Mouse (Mus musculus) stomach, embryonic 16.5 days (tissue): ENCODE results near the gene Osbp. TPM values are rescaled to one million over a fixed set of nuclear protein-coding genes. Genes with fewer than 3 reads are reported as not detected.
"Not testable (repeated sequence)": the region's sequence is repeated elsewhere in the genome, so short reads cannot be mapped to it uniquely, and the experiment has no call there.

Experiments
- ATAC-seq: fragments of 200-750 bp; cut with Nextera tagmentation; 2 replicates; pipeline ENCODE4 v1.8.0; 2017; ENCODE audit warnings: moderate number of reproducible peaks, moderate TSS enrichment; ENCODE audit not compliant: insufficient read depth, low FRiP score
- H3K27ac ChIP-seq: fragments of 300-500 bp; sonication (generic); 2 replicates; pipeline ENCODE4 v1.5.1; 2014; ENCODE audit warnings: low read length
- H3K27me3 ChIP-seq: fragments of 300-500 bp; sonication (generic); 2 replicates; pipeline ENCODE4 v1.6.1; 2014; ENCODE audit warnings: low read length, control low read depth, mixed read lengths; ENCODE audit not compliant: control insufficient read depth, insufficient read depth
- H3K36me3 ChIP-seq: fragments of 300-500 bp; sonication (generic); 2 replicates; pipeline ENCODE4 v1.6.1; 2014; ENCODE audit warnings: low read length; ENCODE audit not compliant: control insufficient read depth, insufficient read depth
- H3K4me1 ChIP-seq: fragments of 300-500 bp; sonication (generic); 2 replicates; pipeline ENCODE4 v1.6.1; 2014; ENCODE audit warnings: low read length, control low read depth, mixed read lengths; ENCODE audit not compliant: control insufficient read depth, insufficient read depth
- H3K4me2 ChIP-seq: fragments of 300-500 bp; sonication (generic); 2 replicates; pipeline ENCODE4 v1.6.1; 2014; ENCODE audit warnings: low read depth, low read length, mixed read lengths
- H3K4me3 ChIP-seq: fragments of 300-500 bp; sonication (generic); replicated peaks from 2 replicates; pipeline ENCODE4 v1.5.1; 2014; ENCODE audit warnings: mild to moderate bottlenecking, low read length
- H3K9ac ChIP-seq: fragments of 300-500 bp; sonication (generic); 2 replicates; pipeline ENCODE4 v1.6.1; 2014; ENCODE audit warnings: low read length
- H3K9me3 ChIP-seq: fragments of 300-500 bp; sonication (generic); replicated peaks from 2 replicates; pipeline ENCODE4 v1.6.1; 2016; ENCODE audit warnings: low read length, control low read depth; ENCODE audit not compliant: control insufficient read depth
- WGBS: fragments of 180-500 bp; shearing (Covaris S2); extraction: QIAGEN DNeasy Blood & Tissue Kit; methylation state at CpG from one replicate; pipeline ENCODE4 v1.1.7; 2014; 5-methylcytosine and 5-hydroxymethylcytosine counted together
- polyA plus RNA-seq: library from polyadenylated mRNA; unstranded; fragments of >200 nt; fragmentation: Nextera tagmentation; extraction: Ambion mirVana; gene quantifications from 2 replicates; pipeline ENCODE4 v1.2.1, GENCODE M21; 2015

Gene Osbp
- polyA plus RNA-seq, 1 experiment from 2014 or later: 4.6 TPM

GRCm38 (mm10) chr19:11977363-11977762 is 11.6 kb downstream of the Osbp start:
- Histone ChIP-seq H3K4me3 (no peak overlapping the region), H3K36me3 (peaks cover 45% of the 10 kb centered on the region), H3K4me1 (no peaks in the 10 kb centered on the region), H3K9me3 (no peaks in the 10 kb centered on the region), H3K4me2 (no peak overlapping the region), H3K27me3 (no peaks in the 10 kb centered on the region), H3K9ac (no peak overlapping the region), H3K27ac (no peak overlapping the region)
- ATAC-seq: 0 out of 2 replicates have a peak, but pooled peaks have one; percentile 46
- 84% methylated on average over 5 of the region's 5 CpGs for WGBS

DNA sequence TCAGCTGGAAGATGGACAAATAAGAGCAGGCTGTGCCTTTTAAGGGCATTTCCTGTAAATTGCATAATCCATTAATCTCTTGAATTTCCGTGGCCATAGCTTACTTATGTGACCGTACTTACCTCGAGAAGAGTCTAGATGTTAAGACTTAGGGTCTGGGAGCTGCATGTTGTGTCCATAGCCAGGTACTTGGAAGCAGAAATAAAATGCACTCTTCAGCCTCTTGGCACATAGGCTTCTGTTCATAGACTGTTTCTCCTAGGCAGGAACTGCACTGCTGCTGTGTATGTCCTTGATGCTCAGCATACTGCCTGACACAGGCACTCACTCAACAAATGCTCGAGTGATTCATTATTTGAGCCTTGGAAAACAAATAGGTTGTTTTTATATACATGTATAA is 14.7 kb downstream of the Osbp start:
- no peaks in the 10 kb centered on the region for H3K9me3 ChIP-seq
- no peak overlapping the region for H3K9ac ChIP-seq
- H3K4me3 ChIP-seq: no peak overlapping the region
- H3K4me2 ChIP-seq: no peak overlapping the region
- no peak overlapping the region for H3K27ac ChIP-seq
- no peaks in the 10 kb centered on the region for H3K27me3 ChIP-seq
- no peak for ATAC-seq
- H3K36me3 ChIP-seq: peaks cover 55% of the 10 kb centered on the region
- WGBS: 83% methylated on average over 4 of the region's 4 CpGs
- no peaks in the 10 kb centered on the region for H3K4me1 ChIP-seq

DNA sequence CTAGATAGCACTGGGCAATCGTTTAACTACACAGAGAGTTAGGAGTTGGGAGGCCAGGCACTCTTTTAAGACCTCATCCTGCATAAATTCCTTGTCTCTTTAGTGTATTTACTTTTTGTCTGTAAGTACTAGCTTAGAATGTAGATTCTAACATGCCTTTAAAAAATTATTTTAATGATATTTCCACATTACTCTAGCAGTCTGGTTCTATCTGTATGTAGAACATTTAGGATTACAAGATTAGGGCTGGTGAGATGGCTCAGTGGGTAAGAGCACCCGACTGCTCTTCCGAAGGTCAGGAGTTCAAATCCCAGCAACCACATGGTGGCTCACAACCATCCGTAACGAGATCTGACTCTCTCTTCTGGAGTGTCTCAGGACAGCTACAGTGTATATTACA is 18.9 kb downstream of the Osbp start:
- not testable (repeated sequence) for H3K4me1 ChIP-seq, H3K9me3 ChIP-seq, H3K4me3 ChIP-seq, H3K9ac ChIP-seq, ATAC-seq, H3K27ac ChIP-seq, H3K27me3 ChIP-seq, H3K4me2 ChIP-seq
- H3K36me3 ChIP-seq: peaks cover 38% of the 10 kb centered on the region
- 89% methylated on average over 5 of the region's 5 CpGs for WGBS

GRCm38 (mm10) chr19:11987841-11988240 is 22.1 kb downstream of the Osbp start:
- peaks cover 33% of the 10 kb centered on the region for H3K36me3 ChIP-seq
- no peak for ATAC-seq

GRCm38 (mm10) chr19:11989334-11989733 is 23.6 kb downstream of the Osbp start:
- Histone ChIP-seq H3K9me3 (no peaks in the 10 kb centered on the region), H3K4me1 (no peaks in the 10 kb centered on the region), H3K27me3 (no peaks in the 10 kb centered on the region), H3K9ac (no peak overlapping the region), H3K4me3 (no peak overlapping the region), H3K36me3 (peaks cover 19% of the 10 kb centered on the region; the same call in 1 of the 2 replicates), H3K27ac (no peak overlapping the region), H3K4me2 (no peak overlapping the region)
- 95% methylated on average over 7 of the region's 7 CpGs for WGBS
- ATAC-seq: no peak

More at GRCm38 (mm10) chr19:11987841-11988240, 22.1 kb downstream of the Osbp start:
- Histone ChIP-seq H3K4me2 (no peak overlapping the region), H3K4me3 (no peak overlapping the region), H3K9ac (no peak overlapping the region), H3K4me1 (no peaks in the 10 kb centered on the region), H3K27me3 (no peaks in the 10 kb centered on the region), H3K9me3 (no peaks in the 10 kb centered on the region), H3K27ac (no peak overlapping the region)
- WGBS: 83% methylated on average over 3 of the region's 3 CpGs

DNA sequence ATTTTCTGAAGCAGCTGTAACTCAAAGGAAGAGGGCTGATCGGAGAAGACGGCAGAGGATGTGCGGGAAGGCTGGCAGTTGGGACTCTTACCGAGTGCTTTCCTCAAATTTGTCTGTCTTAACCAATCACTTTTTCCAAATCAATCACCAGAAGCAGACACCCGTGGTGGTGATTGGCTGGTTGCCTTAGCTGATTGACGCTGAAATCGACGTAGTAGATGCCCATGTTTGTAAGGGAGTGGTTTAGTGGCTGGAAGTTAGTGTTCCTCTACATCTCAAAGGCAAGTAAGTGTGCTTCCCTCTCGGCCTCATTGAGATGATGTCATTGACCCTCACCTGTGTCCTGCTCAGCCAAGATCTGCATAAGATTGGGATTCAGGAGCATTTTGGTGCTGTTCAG is 26.3 kb downstream of the Osbp start:
- H3K4me2 ChIP-seq: no peak overlapping the region
- H3K4me1 ChIP-seq: peaks cover 3% of the 10 kb centered on the region; the same call in 1 of the 2 replicates
- no peak overlapping the region for H3K4me3 ChIP-seq
- H3K36me3 ChIP-seq: peaks cover 17% of the 10 kb centered on the region; the same call in 1 of the 2 replicates
- WGBS: 89% methylated on average over 9 of the region's 9 CpGs
- H3K27me3 ChIP-seq: no peaks in the 10 kb centered on the region
- H3K9ac ChIP-seq: no peak overlapping the region
- no peak for ATAC-seq
- no peak overlapping the region for H3K27ac ChIP-seq
- H3K9me3 ChIP-seq: no peaks in the 10 kb centered on the region

- no peak overlapping the region for H3K27ac ChIP-seq
- no peak overlapping the region for H3K9ac ChIP-seq
- WGBS: 84% methylated on average over 10 of the region's 10 CpGs
- no peaks in the 10 kb centered on the region for H3K9me3 ChIP-seq
- peaks cover 3% of the 10 kb centered on the region; the same call in 1 of the 2 replicates for H3K4me1 ChIP-seq
- H3K27me3 ChIP-seq: no peaks in the 10 kb centered on the region
- no peak overlapping the region for H3K4me3 ChIP-seq
- H3K36me3 ChIP-seq: peaks cover 17% of the 10 kb centered on the region; the same call in 1 of the 2 replicates
- H3K4me2 ChIP-seq: no peak overlapping the region
- ATAC-seq: no peak
Observed at GRCm38 (mm10) chr19:11992441-11993029, 26.8 kb downstream of the Osbp start.

DNA sequence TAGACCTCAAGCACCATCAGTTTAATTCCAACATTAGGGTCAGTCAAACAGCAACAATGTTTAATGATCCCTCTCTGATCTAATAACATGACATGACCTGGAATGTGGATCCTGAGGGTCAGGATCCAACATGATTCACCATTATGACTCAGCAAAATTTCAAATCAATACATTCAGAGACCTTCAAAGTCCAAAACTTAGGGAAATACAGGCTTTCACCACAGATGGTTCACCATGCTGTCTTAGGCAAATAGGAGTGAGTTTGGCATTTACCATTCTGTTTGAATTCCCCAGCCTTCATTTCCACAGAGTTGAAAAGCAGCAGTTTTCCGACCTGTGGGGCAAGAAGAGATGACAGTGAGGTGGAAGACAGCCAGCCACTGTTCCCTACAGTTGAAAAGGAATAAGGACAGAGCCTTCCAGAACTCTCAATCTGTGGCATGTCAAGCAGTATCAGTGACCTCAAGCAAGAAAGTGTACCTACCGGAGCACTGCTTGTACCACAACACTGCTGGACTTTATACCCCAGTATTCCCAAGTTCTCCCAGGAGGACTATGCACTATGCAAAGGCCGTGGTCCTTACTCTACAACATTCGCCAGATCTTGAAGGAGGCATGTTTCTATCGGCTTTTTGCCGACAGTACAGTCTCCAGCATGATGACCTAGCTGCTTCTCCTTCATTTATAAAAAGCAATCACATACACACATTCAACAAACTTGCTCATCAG is 29.1 kb downstream of the Osbp start:
- ATAC-seq: no peak
- H3K27me3 ChIP-seq: no peaks in the 10 kb centered on the region
- no peaks in the 10 kb centered on the region for H3K9me3 ChIP-seq
- H3K9ac ChIP-seq: no peak overlapping the region
- WGBS: 86% methylated on average over 6 of the region's 6 CpGs
- peaks cover 3% of the 10 kb centered on the region; the same call in 1 of the 2 replicates for H3K4me1 ChIP-seq
- no peak overlapping the region for H3K27ac ChIP-seq
- no peak overlapping the region for H3K4me3 ChIP-seq
- H3K36me3 ChIP-seq: peaks cover 11% of the 10 kb centered on the region; the same call in 1 of the 2 replicates
- no peak overlapping the region for H3K4me2 ChIP-seq

DNA sequence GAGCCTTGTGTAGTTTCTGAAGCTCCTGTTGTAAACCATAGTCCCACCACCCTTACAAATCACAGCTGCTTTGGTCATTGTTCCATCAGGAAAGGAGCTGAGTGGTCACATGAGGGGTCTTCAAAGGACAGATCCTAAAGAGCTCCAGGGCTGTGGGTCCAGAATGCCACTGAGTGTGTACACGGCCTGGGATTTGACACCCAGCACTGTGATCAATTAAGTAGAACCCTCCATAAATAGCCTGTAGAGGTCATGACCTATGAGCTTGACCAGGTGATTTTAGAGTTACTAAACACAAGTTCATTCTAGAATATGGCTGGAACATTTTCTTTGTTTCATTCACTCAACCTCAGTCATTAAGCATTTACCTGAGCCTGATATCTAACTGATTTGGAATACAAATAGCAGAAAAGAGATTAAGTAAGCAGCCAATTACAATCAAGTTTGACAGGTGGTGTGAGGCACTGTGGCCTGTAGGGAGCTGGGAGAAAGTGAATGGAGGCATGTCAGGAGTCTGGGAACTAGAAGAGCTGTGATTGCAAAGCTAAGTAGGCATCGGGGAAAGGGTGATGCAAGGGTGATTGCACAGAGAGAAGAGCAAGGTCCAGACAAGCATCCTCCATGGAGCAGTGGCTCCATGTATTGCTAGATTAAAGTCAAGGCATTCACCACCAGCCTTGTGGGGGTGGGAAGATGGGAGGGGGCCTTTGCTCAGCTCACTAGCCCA is 30.1 kb downstream of the Osbp start:
- H3K36me3 ChIP-seq: peaks cover 3% of the 10 kb centered on the region; the same call in 1 of the 2 replicates
- no peak overlapping the region for H3K9ac ChIP-seq
- no peak overlapping the region for H3K4me2 ChIP-seq
- H3K4me3 ChIP-seq: no peak overlapping the region
- peak overlapping the region; percentile 80 for H3K27ac ChIP-seq
- no peaks in the 10 kb centered on the region for H3K27me3 ChIP-seq
- peaks cover 3% of the 10 kb centered on the region; the same call in 1 of the 2 replicates for H3K4me1 ChIP-seq
- no peaks in the 10 kb centered on the region for H3K9me3 ChIP-seq
- ATAC-seq: peak; percentile 87
- 53% methylated on average over 2 of the region's 2 CpGs for WGBS
